Mouse (Mus musculus) neural tube, embryonic 15.5 days (tissue): Measurements from ENCODE around the gene Usp17la. TPM values are rescaled to one million over a fixed set of nuclear protein-coding genes. Genes with fewer than 3 reads are reported as not detected.

ENCODE experiments used
- polyA plus RNA-seq: library from polyadenylated mRNA; unstranded; fragments of >200 nt; fragmentation: Nextera tagmentation; extraction: Ambion mirVana; gene quantifications from 2 replicates; pipeline ENCODE4 v1.2.1, GENCODE M21; 2015

The Usp17la gene
- polyA plus RNA-seq, 1 experiment from 2014 or later: not detected

Other genes starting within 250 kb of the Usp17la start
- not detected in 2 replicates for gene Olfr656, start 243.1 kb upstream of the Usp17la start, polyA plus RNA-seq
- gene Olfr657, start 232.2 kb upstream of the Usp17la start, polyA plus RNA-seq: not detected in 2 replicates
- gene Olfr658, start 209.7 kb upstream of the Usp17la start, polyA plus RNA-seq: 0.22 and 0.36 TPM in 2 replicates
- not detected in 2 replicates for gene Olfr659, start 190.3 kb upstream of the Usp17la start, polyA plus RNA-seq
- not detected in 2 replicates for gene Olfr661, start 170.5 kb upstream of the Usp17la start, polyA plus RNA-seq
- not detected in 2 replicates for gene Usp17le, start 79.5 kb upstream of the Usp17la start, polyA plus RNA-seq
- gene Usp17lb, start 14.4 kb upstream of the Usp17la start, polyA plus RNA-seq: not detected in 2 replicates
- not detected in 2 replicates for gene Olfr665, start 21.0 kb downstream of the Usp17la start, polyA plus RNA-seq
- gene Olfr666, start 38.9 kb downstream of the Usp17la start, polyA plus RNA-seq: not detected in 2 replicates
- not detected in 2 replicates for gene Olfr667, start 64.5 kb downstream of the Usp17la start, polyA plus RNA-seq
- gene Olfr668, start 71.0 kb downstream of the Usp17la start, polyA plus RNA-seq: not detected in 2 replicates
- not detected in 2 replicates for gene Olfr669, start 77.2 kb downstream of the Usp17la start, polyA plus RNA-seq
- not detected in 2 replicates for gene Olfr670, start 105.6 kb downstream of the Usp17la start, polyA plus RNA-seq
- not detected in 2 replicates for gene Olfr671, start 122.1 kb downstream of the Usp17la start, polyA plus RNA-seq
- gene Olfr672, start 145.0 kb downstream of the Usp17la start, polyA plus RNA-seq: not detected in 2 replicates
- gene Olfr675, start 171.5 kb downstream of the Usp17la start, polyA plus RNA-seq: not detected in 2 replicates
- gene Olfr676, start 175.7 kb downstream of the Usp17la start, polyA plus RNA-seq: not detected in 2 replicates
- not detected in 2 replicates for gene Olfr677, start 194.4 kb downstream of the Usp17la start, polyA plus RNA-seq
- gene Olfr678, start 207.5 kb downstream of the Usp17la start, polyA plus RNA-seq: not detected in 2 replicates
- gene Olfr679, start 224.2 kb downstream of the Usp17la start, polyA plus RNA-seq: not detected in 2 replicates
- gene Olfr680-ps1, start 235.8 kb downstream of the Usp17la start, polyA plus RNA-seq: not detected in 2 replicates